Mouse (Mus musculus) T-helper 2 cell (primary cell): ENCODE results near the gene Bicd2.

Experiments
- in situ Hi-C: fragments of 300-600 bp; cut with MboI, MseI; formaldehyde crosslinking; loops from one replicate; pipeline ENCODE4 v1.15.1; 2025; ENCODE audit warnings: high pct_unique_total_duplicates

Bicd2 gene

GRCm38 (mm10) chr13:49341012-49341830 lies at the start of gene Bicd2:
Bicd2 (plus strand) TSS chr13:49341585.
- in situ Hi-C loops, result no loop called here

GRCm38 (mm10) chr13:49291949-49292348 lies 49.4 kb upstream of the Bicd2 start:
- in situ Hi-C loops, result no loop called here

DNA sequence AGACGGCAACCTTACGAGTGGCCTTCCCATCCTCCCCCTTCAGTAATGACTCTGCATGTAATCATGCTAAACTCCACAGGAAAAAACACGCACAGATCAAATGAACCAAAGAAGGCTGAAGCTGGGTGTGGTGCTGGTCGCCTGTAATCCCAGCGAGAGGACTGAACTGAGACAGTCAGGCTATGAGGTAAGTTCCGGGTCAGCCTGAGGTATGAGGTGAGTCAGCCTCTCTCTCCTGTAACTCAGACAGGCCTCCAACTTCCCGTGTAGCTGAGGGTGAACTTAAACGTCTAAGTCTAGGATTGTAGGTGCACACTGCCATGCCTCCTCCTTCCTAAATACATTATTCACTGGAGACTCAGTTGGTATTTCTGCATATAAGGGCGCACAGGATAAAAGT lies 47.3 kb upstream of the Bicd2 start:
- in situ Hi-C loops, result no loop called here

GRCm38 (mm10) chr13:49296270-49296669 lies 45.1 kb upstream of the Bicd2 start:
- in situ Hi-C loops, result loop anchor here (5.0 kb wide), 1 partner anchor 774 kb away; no protein-coding TSS in a partner anchor

- in situ Hi-C loops, result loop anchor here (5.0 kb wide), 1 partner anchor 776 kb away; no protein-coding TSS in a partner anchor
These were observed 42.6 kb upstream of the Bicd2 start for GRCm38 (mm10) chr13:49298514-49299381.

DNA sequence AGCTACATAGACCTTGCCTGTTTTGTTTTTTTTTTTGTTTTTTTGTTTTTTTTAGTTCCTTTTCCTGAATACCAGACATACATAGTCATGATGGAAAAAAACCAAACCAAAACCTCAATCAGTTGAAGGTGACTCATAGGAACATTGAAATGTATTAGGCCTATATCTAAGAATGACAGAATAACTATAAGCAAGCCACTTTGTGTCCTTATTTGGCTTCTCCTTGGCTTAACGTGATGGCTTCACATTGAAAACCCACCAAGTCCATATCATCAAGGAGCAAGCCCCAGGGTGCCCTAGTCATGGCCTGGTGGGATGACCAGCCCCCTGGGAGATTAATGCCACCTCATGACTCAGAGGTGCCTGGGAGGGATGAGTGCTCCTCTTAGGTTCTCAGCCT lies 40.6 kb upstream of the Bicd2 start:
- in situ Hi-C loops, result no loop called here

DNA sequence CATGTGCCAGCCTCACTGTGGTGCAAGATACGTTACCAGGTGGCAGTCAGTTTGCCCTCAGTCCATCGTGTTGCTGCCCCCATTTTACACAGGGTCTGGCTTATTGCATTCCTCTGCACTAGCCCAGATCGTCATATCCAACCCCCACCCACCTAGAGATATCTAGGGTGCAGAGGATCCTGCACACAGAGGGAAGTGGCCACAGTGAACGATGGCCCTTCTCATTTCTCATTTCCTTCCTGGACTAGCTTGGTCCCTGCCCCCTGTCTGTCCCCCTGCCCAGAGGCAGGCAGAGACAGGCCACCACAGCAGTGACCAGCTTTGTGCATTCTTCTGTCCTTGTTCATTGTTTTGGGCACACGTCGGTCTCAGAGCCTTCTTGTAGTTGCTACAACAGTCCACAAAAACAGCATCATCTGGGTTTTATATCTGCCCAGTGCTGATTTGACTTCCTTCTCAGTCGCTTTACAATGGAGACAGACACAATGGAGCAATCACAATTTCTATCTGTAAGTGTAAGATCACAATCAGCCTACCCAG lies 34.5 kb upstream of the Bicd2 start:
- in situ Hi-C loops, result no loop called here

DNA sequence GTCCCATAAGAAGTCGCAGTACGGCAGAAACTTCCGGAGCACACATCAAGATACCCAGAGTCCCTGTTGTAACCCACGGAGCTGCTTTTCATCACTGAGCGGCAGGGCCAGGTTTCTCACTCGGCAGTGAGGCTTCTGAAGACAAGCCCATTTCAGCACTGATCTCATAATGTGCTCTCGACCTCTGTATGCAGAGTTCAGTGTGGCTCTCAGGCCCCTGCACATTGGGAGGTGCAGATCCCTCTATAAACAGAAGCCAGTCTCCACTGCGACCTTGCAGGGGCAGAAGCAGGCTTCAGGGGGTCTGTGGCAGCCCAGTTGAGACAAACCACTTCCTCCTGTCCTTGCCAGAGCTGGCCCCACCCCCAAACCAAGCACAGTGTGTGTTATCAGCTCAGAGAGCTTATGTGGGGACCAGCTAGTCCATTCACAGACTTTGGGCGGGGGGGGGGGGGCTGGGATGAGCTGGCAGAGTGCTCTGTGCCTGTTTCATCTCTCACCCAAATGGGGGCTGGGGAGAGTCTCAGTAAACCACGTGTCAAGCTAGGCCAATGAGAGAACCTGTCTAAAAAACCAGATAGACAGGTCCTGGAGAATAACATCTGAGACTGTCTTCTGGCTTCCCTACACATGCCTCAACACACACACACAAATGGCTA lies 33.9 kb upstream of the Bicd2 start:
- in situ Hi-C loops, result no loop called here

- in situ Hi-C loops, result no loop called here
These were observed 33.2 kb upstream of the Bicd2 start for GRCm38 (mm10) chr13:49308206-49308605.

DNA sequence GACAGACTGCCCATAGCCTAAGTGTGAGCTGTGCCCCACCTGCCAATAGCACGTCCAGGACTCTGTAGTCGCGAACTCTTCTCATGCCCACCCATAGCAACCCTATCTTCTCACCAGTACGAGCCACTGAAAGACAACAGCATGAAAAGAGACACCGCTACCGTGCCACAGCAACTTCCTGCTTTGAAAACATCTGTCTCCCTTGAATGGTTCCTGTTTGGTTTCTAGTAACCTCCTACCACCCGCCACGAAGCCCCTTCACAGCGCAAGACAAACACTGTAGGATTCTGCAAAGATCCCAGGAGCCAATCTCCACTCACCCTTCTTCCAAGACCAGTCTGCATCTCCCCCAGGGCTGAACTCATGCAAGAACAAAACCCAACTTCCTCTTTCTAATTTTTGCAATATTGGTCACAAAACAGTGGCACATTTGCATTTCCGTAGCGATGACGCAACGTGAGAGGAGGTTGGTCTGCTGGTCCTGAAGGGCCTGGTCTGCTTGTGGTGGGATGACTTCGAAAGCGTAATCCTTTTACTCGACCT lies 32.5 kb upstream of the Bicd2 start:
- in situ Hi-C loops, result no loop called here

GRCm38 (mm10) chr13:49309501-49309900 lies 31.9 kb upstream of the Bicd2 start:
- in situ Hi-C loops, result no loop called here

GRCm38 (mm10) chr13:49311642-49312041 lies 29.7 kb upstream of the Bicd2 start:
- in situ Hi-C loops, result no loop called here

GRCm38 (mm10) chr13:49316386-49317162 lies 24.8 kb upstream of the Bicd2 start:
- in situ Hi-C loops, result no loop called here

- in situ Hi-C loops, result no loop called here
These were observed 23.9 kb upstream of the Bicd2 start for GRCm38 (mm10) chr13:49317508-49317907.

DNA sequence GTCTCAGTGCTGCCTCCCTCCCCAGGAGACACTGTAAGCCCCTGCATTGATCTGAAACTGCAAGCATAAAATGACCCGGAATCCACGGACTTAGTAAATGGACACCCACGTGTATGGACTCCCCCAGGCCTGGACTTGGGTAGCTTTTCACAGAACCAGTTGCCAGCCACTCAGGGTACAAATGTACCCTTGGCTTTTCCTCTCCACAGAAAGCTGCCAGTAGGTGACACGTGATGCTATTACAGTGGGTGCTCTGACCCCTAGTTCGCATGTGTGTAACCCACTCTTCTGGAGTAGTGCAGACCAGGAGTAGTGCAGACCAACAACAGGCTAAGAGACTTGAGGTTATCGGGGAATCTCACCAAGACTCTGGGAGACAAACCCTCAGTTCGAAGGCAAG lies 23.5 kb upstream of the Bicd2 start:
- in situ Hi-C loops, result no loop called here

GRCm38 (mm10) chr13:49320040-49320439 lies 21.3 kb upstream of the Bicd2 start, which contains the start of gene Fgd3:
Fgd3 (minus strand) TSS chr13:49320311.
- in situ Hi-C loops, result no loop called here

DNA sequence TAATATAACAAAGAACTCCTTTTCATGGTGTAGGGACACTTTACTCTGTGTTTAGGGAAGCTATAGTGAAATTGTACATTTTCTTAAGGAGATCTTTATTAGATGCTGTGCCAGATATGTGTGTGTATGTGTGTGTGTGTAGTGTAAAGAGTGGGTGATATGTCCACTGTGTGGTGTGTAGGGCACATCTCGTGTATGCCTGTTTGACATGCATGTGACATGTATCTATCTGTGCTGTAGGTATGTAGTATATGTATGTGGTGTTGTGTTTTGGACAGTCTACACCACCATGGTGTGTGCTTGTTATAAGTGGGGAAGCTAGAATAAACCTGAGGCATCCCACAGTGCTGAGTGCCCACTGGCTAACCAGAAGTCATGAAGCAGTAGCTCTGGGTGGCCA lies 20.9 kb upstream of the Bicd2 start:
- in situ Hi-C loops, result no loop called here

GRCm38 (mm10) chr13:49321452-49321851 lies 19.9 kb upstream of the Bicd2 start:
- in situ Hi-C loops, result no loop called here

- in situ Hi-C loops, result no loop called here
These were observed 19.2 kb upstream of the Bicd2 start for GRCm38 (mm10) chr13:49322169-49322568.

DNA sequence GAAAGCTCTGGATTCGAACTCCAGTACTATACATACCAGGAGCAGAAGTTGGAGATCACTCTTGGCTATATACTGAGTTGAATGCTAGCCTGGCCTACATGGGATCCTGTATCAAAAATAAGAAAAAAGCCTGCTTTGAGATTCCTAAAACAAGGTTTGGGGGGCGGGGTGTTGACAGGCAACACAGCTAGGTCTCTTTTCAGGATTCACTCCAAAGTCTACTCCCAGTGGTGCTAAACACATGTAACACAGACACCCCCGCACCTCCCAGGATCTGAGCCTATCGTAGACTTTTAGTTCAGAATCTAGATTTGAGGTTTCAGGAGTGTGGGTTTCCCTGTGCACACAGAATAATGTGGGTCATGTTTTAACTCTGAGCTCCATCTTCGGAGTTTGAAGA lies 18.6 kb upstream of the Bicd2 start:
- in situ Hi-C loops, result no loop called here

- in situ Hi-C loops, result no loop called here
These were observed 16.5 kb upstream of the Bicd2 start for GRCm38 (mm10) chr13:49324871-49325270.
